Mouse (Mus musculus): ENCODE measurements at regions not wholly inside any gene's neighbourhood (a gene's known extent, or its start where the extent isn't known, plus 50 kb on each side); places are given as distances from the start of the nearest gene placed in this dataset.
A peak's percentile ranks its signal among the peaks of the same experiment; 100 is the strongest.
"Not testable (repeated sequence)": the region's sequence is repeated elsewhere in the genome, so short reads cannot be mapped to it uniquely, and the experiment has no call there.

DNA sequence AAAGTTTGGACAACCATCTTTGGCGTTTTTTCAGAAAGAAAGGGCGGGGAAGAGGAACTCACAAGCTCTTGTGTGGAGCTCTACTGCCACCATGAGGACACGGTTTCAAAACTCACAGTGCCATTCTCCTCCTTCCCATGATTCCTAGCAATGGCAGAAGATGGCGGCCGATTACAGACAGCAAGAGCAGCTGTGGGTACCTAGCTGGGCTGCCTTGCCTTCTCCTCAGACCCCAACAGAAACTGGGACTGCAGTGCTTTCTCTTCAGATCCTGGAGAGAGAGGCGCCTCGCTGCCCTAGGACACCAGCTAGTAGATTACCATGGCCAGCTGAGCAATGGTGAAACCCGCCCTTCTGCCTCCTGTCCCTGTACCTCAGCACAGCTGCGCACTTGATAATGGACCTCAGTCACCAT is 174.2 kb upstream of the Olfr1324 start:
- DNase-seq: peak in 1 of 2 experiments; percentile 72

DNA sequence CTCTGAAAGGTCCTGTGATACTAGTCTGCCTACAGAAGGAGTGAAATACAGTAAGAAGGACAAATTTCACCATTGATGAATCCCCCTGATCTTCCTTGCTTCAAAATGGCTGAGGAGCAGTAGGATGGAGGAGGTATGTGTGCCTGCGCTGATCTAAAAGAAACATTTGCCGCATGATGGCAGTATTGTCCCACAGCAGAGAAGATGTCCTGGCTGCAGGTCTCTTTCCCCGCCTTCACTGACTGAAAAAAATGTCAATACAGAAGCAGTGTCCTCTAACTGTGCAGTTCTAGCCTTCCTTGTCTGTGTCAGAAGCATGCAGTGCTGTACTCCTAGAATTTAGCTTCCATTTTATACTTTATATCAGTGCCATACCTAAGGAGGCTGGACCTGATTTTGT is 172.0 kb upstream of the Olfr1324 start:
- DNase-seq: peak in 1 of 2 experiments; percentile 91

DNA sequence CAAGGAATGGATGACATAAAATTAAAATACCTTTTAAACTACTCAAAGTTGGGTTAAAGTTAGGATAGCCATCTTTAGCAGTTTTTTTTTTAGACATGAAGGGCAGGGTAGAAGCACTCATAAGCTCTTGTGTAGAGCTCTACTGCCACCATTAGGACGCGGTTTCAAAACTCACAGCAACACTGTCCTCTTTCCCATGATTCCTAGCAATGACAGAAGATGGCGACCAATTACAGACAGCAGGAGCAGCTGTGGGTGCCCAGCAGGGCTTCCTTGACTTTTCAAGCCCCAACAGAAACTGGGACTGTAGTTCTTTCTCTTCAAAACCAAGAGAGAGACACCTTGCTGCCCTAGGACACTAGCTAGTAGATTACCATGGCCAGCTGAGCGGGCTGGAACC is 171.5 kb upstream of the Olfr1324 start:
- peak in 1 of 2 experiments; percentile 85 for DNase-seq

DNA sequence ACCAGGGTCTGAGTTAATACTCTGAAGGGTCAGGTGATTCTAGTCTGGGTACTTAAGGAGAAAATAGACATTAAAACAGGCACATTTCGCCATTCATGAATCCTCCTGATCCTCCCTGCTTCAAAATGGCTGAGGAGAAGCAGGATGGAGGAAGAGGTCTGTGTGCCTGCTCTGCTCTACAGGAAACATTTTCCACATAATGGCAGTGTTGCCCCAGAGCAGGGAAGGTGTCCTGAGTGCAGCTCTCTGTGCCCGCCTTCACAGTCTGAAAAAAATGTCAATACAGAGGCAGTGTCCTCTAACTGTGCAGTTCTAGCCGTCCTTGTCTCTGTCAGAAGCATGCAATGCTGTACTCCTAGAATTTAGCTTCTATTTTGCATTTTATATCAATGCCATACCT is 169.3 kb upstream of the Olfr1324 start:
- DNase-seq: not testable (repeated sequence)

DNA sequence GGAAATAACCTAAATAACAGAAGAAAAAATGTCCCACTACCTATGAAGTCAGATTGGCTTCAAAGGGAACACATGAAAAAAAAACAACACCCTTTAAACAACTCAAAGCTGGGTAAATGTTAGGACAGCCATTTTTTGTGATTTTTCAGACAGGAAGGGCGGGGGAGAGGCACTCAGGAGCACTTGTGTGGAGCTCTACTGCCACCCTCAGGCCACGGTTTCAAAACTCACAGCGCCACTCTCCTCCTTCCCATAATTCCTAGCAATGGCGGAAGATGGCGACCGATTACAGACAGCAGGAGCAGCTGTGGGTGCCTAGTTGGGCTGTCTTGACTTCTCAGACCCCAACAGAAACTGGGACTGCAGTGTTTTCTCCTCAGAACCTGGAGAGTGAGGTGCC is 168.8 kb upstream of the Olfr1324 start:
- DNase-seq: peak in 1 of 2 experiments; percentile 76

DNA sequence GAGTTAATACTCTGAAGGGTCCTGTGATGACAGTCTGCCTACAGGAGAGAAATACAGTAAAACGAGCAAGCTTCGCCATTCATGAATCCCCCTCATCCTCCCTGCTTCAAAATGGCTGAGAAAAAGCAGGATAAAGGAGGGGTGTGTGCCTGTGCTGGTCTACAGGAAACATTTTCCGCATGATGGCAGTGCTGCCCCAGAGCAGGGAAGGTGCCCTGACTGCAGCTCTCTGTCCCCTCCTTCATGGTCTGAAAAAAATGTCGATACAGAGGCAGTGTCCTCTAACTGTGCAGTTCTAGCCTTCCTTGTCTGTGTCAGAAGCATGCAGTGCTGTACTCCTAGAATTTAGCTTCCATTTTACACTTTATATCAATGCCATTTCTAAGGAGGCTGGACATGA is 166.7 kb upstream of the Olfr1324 start:
- DNase-seq: not testable (repeated sequence)

DNA sequence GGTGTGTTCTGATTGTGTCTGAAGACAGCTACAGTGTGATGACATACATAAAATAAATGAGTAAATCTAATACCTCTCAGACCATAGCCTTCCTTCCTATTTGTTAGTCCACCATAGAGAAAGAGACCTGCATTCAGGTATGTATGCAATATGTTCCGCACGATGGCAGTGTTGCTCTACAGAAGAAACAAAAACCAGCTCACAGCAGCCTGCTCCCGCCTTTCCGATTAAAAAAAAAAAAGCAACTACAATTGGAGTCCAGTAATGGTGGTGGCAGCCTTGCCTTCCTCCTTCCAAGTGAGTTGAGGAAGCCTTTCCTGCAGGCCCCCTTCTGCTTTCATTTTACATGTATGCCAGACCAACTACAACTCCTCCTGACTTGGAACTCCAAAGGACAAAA is 163.2 kb upstream of the Olfr1324 start:
- DNase-seq: peak in 1 of 2 experiments; percentile 71

DNA sequence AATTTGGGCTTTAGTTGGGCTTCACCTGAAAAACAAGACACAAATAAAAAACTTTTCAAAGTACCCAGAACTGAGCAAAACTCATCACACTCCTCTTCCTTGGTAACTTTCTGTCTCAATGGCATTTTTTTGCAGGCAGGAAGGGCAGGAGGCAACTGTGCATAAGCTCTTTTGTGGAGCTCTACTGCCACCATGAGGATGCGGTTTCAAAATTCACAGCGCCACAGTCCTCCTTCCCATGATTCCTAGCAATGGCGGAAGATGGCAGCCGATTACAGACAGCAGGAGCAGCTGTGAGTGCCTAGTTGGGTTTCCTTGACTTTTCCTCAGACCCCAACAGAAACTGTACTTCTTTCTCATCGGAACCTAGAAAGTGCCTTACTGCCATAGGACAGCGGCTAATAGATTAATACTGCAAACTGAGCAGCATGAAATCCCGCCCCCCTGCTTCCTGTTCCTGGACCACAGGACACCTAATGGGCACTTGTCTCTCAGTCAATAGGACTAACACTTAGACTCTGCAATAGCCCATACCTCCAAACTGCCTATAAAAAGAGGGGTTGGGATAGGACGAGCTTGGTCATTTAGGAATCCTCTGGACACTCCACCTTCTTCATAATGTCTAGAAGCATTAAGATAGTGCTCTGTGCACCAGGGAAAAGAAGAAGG is 162.5 kb upstream of the Olfr1324 start:
- DNase-seq: peak in 1 of 2 experiments; percentile 80

DNA sequence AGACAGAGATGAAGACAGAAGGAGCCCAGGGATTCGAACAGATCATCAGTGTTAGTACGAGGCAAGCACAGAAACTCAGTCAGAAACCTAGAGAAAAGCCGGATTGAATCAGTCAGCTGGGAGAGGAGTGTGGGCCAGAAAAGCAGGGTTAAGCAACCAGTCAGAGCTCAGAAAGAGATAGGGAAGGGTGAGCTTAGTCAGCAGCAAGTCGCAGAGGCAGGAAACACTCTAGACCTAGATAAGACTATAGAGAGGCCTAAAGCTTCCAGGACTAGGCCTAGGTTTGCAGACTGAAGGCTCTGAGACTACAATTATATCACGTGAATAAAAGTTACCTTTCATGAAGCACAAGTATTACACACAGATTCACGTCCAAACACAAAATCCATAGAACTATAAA is 160.6 kb upstream of the Olfr1324 start:
- DNase-seq: no peak

DNA sequence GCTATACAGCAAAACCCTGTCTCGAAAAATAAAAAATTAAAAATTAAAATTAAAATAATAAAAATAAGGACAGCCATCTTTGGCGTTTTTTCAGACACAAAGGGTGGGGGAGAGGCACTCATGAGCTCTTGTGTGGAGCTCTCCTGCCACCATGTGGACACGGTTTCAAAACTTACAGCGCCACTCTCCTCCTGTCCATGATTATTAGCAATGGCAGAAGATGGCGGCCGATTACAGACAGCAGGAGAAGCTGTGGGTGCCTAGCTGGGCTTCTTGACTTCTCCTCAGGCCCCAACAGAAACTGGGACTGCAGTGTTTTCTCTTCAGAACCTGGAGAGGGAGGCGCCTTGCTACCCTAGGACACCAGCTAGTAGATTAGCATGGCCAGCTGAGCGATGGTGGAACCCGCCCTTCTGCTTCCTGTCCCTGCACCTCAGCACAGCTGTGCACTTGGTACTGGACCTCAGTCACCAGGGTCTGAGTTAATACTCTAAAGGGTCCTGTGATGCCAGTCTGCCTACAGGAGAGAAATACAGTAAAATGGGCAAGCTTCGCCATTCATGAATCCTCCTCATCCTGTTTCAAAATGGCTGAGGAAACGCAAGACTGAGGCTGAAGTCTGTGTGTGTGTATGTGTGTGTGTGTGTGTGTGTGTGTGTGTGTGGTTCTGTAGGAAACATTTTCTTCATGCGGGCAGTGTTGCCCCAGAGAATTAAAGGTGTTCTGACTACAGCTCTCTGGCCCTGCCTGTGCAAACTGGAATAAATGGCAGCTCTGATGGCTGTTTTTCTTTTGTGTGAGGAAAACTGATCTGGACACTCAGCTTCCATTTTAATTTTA is 155.7 kb upstream of the Olfr1324 start:
- peak in 1 of 2 experiments; percentile 60 for DNase-seq

DNA sequence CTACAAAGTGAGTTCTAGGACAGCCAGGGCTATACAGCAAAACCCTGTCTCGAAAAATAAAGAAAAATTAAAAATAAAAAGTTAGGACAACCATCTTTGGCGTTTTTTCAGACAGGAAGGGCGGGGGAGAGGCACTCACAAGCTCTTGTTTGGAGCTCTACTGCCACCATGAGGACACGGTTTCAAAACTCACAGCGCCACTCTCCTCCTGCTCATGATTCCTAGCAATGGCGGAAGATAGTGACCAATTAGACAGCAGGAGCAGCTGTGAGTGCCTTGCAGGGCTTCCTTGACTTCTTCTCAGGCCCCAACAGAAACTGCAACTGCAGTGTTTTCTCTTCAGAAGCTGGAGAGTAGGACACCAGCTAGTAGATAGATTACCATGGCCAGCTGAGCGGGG is 151.9 kb upstream of the Olfr1324 start:
- peak in 1 of 2 experiments; percentile 70 for DNase-seq

DNA sequence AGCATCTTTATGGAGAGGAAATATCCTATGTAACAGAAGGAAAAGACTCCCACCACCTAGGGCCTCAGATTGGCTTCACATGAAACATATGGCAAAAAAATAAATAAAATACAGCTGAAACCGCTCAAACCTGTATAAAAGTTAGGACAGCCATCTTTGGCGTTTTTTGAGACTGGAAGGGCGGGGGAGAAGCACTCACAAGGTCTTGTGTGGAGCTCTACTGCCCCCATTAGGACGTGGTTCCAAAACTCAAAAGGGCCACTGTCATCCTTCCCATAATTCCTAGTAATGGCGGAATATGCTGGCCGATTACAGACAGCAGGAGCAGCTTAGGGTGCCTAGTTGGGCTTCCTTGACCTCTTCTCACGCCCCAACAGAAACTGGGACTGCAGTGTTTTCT is 148.5 kb upstream of the Olfr1324 start:
- peak in 1 of 2 experiments; percentile 82 for DNase-seq

DNA sequence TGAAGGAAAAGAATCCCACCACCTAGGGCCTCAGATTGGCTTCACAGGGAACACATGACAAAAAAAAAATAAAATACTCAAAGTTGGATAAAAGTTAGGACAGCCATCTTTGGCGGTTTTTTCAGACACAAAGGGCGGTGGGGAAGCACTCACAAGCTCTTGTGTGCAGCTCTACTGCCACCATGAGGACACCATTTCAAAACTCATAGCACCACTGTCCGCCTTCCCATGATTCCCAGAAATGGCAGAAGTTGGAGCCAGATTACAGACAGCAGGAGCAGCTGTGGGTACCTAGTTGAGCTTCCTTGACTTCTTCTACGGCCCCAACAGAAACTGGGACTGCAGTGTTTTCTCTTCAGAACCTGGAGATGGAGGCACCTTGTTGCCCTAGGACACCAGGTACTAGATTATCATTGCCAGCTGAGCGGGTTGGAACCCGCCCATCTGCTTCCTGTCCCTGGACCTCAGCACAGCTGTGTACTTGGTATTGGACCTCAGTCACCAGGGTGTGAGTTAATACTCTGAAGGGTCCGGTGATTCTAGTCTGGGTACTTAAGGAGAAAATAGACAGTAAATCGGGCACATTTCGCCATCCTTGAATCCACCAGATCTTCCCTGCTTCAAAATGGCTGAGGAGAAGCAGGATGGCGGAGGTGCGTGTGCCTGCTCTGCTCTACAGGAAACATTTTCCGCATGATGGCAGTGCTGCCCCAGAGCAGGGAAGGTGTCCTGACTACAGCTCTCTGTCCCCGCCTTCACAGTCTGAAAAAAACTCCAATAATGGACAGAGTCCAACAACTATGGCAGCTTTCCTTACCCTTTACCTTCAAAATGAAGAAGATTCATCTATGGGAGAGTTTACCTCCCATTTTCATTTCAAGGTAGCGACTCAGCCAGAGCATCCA is 144.1 kb upstream of the Olfr1324 start:
- DNase-seq: peak in 1 of 2 experiments; percentile 88

DNA sequence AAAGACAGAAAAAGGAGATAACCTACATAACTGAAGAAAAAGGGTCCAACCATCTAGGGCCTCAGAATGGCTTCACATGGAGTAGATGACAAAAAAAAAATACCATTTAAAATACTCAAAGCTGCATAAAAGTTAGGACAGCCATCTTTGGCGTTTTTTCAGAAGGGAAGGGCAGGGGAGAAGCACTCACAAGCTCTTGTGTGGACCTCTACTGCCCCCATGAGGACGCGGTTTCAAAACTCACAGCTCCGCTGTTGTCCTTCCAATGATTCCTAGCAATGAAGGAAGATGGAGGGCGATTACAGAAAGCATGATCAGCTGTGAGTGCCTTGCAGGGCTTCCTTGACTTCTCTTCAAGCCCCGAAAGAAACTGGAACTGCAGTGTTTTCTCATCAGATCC is 140.8 kb upstream of the Olfr1324 start:
- peak in 1 of 2 experiments; percentile 72 for DNase-seq

DNA sequence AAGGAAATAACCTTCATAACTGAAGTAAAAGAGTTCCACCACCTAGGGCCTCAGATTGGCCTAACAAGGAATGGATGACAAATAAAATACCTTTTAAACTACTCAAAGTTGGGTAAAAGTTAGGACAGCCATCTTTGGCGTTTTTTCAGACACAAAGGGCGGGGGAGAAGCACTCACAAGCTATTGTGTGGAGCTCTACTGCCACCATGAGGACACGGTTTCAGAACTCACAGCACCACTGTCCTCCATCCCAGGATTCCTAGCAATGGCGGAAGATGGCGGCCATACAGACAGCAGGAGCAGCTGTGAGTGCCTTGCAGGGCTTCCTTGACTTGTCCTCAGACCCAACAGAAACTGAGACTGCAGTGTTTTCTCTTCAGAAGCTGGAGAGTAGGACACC is 138.0 kb upstream of the Olfr1324 start:
- peak in 1 of 2 experiments; percentile 85 for DNase-seq

DNA sequence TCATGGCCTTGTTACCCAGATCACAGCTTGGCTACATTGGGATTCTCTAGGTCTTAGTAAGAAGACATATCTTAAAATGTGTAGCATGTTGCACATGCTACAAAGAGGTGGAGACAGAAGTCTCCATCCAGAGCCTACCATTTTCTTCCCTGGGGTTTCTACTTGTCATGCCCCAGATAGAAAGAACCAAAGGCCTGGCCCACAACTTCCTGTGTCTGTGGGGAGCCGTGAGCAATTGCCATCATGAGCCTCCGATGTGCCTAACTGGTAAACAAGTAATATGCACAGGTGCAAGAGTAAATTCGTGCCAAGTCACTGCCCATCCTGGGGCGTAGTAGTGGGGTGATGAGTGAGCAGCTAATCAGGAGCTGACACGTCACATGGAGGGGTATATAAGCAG is 136.7 kb upstream of the Olfr1324 start:
- not testable (repeated sequence) for DNase-seq

DNA sequence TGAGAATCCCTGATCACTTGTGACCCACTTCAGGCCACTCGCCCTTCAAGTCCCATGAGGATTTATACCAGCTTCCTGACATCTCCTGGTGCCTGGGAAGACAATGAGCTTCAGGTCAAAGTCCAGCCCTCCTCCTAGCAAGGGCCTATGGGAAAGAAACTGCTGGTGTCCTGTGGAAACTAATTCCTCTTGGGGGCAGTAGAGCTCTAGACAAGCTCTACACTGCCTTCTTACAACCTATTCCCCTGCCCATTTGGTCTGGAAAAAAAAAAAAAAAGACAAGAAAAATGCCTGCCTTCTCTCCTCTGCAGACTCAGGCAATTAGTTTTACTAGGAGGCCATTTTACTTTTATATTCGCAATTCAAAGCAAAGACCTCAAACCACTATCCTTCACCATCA is 132.6 kb upstream of the Olfr1324 start:
- peak in 1 of 2 experiments; percentile 50 for DNase-seq

DNA sequence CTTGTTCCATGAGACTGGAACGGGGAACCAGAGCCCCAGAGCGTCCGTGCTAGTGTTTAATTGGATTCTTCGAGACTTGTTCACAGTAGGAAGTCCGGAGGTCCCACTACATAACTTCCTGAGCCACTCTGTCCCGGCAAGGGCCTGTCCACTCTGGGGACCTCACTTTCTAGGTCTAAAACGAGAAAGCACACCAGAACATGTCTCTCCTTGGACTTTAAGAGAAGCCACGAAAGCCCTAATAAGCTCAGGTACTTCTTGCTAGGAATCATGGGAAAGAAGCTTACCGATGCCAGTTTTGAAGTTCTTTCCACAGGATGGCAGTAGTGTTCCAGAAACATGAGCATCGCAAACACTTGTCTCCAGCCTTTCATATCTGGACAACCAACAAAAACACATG is 122.0 kb upstream of the Olfr1324 start:
- peak in 1 of 2 experiments; percentile 77 for DNase-seq

DNA sequence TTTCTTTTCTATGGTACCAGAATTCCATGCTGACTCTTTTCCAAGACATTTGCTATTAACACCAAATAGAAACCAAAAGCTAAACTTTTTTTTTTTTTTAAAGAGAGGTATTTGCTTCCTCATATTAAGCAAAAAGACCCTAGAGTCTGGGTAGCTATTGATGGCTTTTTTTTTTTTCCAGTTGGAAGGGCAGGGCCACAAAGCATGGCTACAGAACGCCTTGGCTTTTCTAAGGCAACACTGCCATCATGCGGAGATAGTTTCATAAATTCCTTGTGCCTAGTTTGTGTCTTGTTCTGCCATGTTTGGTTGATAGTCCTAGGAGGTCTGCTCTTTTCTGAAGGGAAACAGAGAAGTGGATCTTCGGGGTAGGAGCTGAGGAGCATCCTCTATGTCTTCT is 121.4 kb upstream of the Olfr1324 start:
- peak in 1 of 2 experiments; percentile 84 for DNase-seq

DNA sequence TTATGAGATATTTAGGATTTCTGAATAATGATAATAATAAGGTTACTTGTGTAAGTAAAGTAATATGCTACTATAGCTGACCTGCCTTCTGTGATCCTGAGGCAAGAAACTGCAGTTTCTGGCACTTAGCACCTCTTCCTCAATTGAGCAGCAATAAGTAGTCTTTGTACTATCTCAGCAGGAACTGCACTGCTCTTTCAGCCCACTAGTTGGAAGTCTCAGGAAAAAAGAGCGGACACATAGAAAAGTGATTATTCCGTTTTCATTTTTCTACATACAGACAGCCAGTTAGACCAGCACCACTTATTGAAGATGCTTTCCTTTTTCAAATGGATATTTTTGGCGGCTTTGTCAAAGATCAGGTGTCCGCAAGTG is 109.5 kb upstream of the Olfr1324 start:
- DNase-seq: not testable (repeated sequence)

DNA sequence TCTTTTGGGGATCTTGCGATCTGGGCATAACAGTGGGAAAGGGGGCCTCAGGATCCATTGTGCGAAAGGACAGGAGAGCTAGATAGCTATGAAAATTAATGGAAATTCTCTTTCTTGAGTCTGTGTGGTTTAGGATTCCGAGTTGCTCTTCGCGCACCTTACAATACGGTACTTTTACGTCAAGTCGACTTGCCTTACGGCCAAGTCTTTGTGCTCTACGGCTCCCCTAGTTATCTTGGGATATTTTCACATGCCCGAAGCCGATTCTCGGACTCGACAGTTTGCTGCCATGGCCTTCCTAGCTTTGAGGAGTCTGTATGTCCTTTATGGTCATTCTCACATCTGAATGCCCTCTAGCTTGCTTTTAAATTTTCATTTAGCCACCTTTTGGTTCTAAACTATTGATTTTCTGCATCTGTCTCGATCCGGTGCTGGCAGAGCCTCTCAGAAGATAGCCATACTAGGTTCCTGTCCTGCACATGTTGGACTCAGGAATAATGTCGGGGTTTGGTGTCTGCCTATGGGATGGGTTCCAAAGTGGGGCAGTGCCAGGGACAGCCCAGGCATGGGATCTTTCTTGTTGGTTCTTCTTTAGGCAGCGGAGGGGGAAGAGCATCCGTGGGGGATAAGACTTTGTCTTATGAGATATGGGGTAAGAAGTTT is 109.0 kb upstream of the Olfr1324 start:
- DNase-seq: peak; percentile 54 to 59

DNA sequence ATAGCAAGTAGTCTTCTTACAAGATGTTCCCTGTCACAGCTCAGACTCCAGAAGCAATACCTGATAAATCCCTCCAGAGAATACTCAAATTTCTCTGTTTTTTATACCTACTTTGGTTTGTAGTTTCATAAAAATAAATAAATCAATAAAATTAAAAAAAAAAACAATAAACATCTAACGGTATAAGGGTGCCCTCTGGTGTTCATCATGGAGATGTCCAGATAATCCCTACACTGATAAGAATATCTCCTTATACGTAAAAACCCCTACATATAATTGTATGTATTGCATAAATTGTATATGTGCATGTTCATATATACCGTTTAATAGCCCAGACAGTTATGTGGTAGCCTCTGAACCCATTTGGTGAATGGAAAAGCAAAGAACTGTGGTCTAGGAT is 75.7 kb upstream of the Olfr1324 start:
- no peak for DNase-seq
